Mouse (Mus musculus) MEL (cell line): ENCODE results near the gene Usp37.

Source experiments
- CHD1 ChIP-seq: IDR thresholded peaks from 2 replicates; pipeline ENCODE4 v1.6.1; 2012; ENCODE audit warnings: low read depth, mild to moderate bottlenecking, inconsistent platforms, low read length, improper control_type of control experiment
- CTCF ChIP-seq, 3 experiments: IDR thresholded peaks in 2 of 3; conservative IDR thresholded peaks in 1 of 3; 2 replicates each; pipeline ENCODE4 v1.5.1; 2011 to 2012; ENCODE audit warnings: low read length in 3 of 3, low read depth in 2 of 3, mild to moderate bottlenecking in 2 of 3, improper control_type of control experiment in 1 of 3, inconsistent platforms in 1 of 3, mixed read lengths in 1 of 3, moderate library complexity in 1 of 3; ENCODE audit not compliant: control insufficient read depth in 1 of 3, insufficient read depth in 1 of 3, poor library complexity in 1 of 3, severe bottlenecking in 1 of 3
- EP300 ChIP-seq, 2 experiments: IDR thresholded peaks; 2 replicates each; pipeline ENCODE4 v1.6.1; 2011; ENCODE audit warnings: improper control_type of control experiment in 2 of 2, low read length in 2 of 2, low read depth in 1 of 2, mild to moderate bottlenecking in 1 of 2
- GATA1 ChIP-seq: IDR thresholded peaks from 2 replicates; pipeline ENCODE4 v1.6.1; 2011; ENCODE audit warnings: low read depth, low read length, improper control_type of control experiment
- MAX ChIP-seq: IDR thresholded peaks from 2 replicates; pipeline ENCODE4 v1.6.1; 2011; ENCODE audit warnings: low read length, improper control_type of control experiment
- NRF1 ChIP-seq: IDR thresholded peaks from 2 replicates; pipeline ENCODE4 v1.6.1; 2014; ENCODE audit warnings: low read depth, mild to moderate bottlenecking, inconsistent platforms, low read length, improper control_type of control experiment, moderate library complexity; ENCODE audit not compliant: poor library complexity, insufficient read depth, severe bottlenecking
- POLR2A ChIP-seq, 2 experiments: IDR thresholded peaks; 2 replicates each; pipeline ENCODE4 v1.6.1; 2011 to 2012; ENCODE audit warnings: low read length in 2 of 2, mild to moderate bottlenecking in 2 of 2, control low read depth in 1 of 2, improper control_type of control experiment in 1 of 2, low read depth in 1 of 2, moderate library complexity in 1 of 2; ENCODE audit not compliant: control insufficient read depth in 1 of 2, insufficient read depth in 1 of 2, poor library complexity in 1 of 2
- TCF12 ChIP-seq: IDR thresholded peaks from 2 replicates; pipeline ENCODE4 v1.6.1; 2014; ENCODE audit warnings: low read depth, mild to moderate bottlenecking, inconsistent platforms, low read length, improper control_type of control experiment, moderate library complexity
- ZC3H11A ChIP-seq: IDR thresholded peaks from 2 replicates; pipeline ENCODE4 v1.6.1; 2012; ENCODE audit warnings: low read depth, mild to moderate bottlenecking, inconsistent platforms, low read length, improper control_type of control experiment
- ZKSCAN1 ChIP-seq: IDR thresholded peaks from 2 replicates; pipeline ENCODE4 v1.6.1; 2012; ENCODE audit warnings: low read depth, mild to moderate bottlenecking, inconsistent platforms, low read length, improper control_type of control experiment, moderate library complexity
- ZNF384 ChIP-seq: IDR thresholded peaks from 2 replicates; pipeline ENCODE4 v1.6.1; 2012; ENCODE audit warnings: low read depth, mild to moderate bottlenecking, inconsistent platforms, low read length, improper control_type of control experiment

DNA sequence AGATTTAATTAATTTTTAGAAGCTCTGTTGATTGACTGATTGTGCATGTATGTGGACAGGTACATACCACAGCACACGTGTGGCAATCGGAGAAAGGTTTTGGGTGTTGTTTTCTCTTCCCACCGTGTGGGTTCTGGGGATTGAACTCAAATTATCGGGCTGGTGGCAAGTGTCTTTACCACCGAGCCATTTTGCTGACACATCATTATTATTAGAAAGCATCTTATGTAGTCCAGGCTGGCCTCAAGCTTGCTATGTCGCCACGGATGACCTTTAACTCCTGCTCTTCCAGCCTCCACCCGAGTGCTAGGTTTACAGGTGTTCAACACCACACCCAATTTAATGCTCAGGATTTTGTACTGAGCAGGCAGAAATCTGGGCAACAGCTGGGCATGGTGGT is 131.4 kb downstream of the Usp37 start:
- TF ChIP-seq EP300 (IDR thresholded peaks at IDR 0.05; ENCODE audit: low read depth in 1 of 2, low read length in 2 of 2) = no peak
- TF ChIP-seq ZC3H11A = no peak
- no peak for TF ChIP-seq CTCF (IDR thresholded peaks at IDR 0.05 in 2 of 3, conservative IDR thresholded peaks at IDR 0.05 in 1 of 3; ENCODE audit: control insufficient read depth in 1 of 3, insufficient read depth in 1 of 3, low read depth in 2 of 3, low read length in 3 of 3, poor library complexity in 1 of 3, severe bottlenecking in 1 of 3)
- no peak for TF ChIP-seq POLR2A (IDR thresholded peaks at IDR 0.05; ENCODE audit: control insufficient read depth in 1 of 2, insufficient read depth in 1 of 2, low read depth in 1 of 2, low read length in 2 of 2, poor library complexity in 1 of 2)
- TF ChIP-seq GATA1 = no peak
- TF ChIP-seq TCF12 = no peak
- no peak for TF ChIP-seq ZKSCAN1
- no peak for TF ChIP-seq CHD1
- no peak for TF ChIP-seq MAX
- TF ChIP-seq NRF1 = no peak
- TF ChIP-seq ZNF384 = no peak
